Mouse (Mus musculus) 3T3-L1 (cell line): ENCODE measurements around the gene Slbp.

ENCODE experiments used
- DNase-seq: peaks from one replicate; pipeline ENCODE4 v3.0.0-alpha.2; 2015; ENCODE audit warnings: low read depth, low spot score

The Slbp gene

DNA sequence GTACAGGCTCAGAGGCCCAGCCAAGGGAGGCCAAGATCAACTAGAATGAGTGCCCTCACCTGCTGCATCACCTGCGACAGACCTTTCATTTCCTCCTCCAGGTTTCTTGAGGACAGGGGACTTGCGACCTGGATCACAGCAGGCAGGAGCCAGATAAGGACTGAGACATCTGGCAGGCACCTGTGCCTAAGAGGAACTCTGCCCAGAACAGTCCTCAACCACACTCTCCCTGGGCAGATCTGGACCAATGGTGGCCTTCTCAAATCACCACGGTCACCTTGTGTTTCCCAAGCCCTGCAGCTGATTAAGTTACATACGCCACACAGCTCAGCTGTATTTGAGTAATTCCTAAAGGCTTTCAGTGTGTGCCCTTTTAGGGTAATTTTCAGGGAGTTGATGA, 21.8 kb downstream of the Slbp start:
- peak; percentile 50 for DNase-seq

GRCm38 (mm10) chr5:33630061-33630460, 22.3 kb downstream of the Slbp start:
- peak; percentile 73 for DNase-seq

DNA sequence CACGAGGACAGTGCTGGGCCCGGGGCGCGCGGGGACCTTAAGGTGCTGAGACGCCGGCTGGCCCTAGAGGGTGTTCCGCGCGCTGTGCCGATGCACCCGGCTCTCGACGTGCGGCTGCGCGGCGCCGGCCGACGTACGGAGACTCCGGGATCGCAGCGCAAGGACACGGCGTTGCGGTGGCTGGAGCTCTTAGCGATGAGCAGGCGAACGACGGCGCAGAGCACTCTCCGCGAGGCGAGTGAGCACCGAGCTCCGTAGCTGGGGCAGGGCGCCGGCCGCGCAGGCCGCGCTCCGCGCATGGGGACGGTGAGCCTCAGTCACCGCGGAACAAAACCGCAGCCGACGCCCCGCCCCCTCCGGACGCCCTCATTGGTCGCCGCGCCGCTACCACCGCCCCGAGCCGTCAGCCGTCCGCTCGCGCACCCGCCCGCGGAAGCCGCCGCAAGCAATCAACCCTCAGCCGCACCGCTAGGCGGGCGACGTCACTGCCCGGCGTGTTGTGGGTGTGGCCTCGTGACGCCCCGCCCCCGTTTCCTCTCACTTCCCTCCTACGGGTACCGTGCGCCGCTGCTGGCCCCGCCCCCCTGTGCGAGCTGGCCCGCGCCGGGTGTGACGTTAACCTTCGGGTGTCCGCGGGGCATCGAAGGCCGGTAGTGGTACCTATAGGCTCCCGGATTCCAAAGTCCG, 22.9 kb downstream of the Slbp start, which contains the start of the genes Fam53a and Gm9903:
Fam53a (minus strand) TSS at position 335 of the 687 bp plus-strand sequence.
Gm9903 (plus strand) TSS at position 625 of the 687 bp plus-strand sequence.
- DNase-seq, result peak; percentile 98

DNA sequence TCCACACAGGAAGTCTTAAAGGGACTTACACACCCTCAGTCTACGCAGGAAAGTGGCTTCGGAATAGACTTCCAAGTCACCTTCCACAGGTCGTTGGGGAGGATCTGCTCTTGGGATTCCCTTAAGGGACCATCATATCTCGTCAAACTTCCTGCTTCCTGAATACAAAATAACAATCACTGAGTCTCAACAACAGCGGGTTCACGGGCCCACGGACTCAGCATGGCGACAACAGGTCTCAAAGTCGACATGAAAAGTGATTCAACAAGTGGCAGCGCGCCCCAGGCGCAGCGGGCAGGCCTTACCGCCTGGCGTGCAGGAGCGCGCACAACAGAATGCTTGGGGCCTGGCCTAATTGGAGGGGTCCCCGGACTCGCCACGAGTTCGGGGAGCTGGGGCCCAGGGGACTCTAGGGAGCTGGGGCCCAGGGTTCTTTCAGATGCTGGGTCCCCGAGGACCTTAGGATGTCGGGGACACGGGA, 23.5 kb downstream of the Slbp start:
- peak; percentile 71 for DNase-seq

DNA sequence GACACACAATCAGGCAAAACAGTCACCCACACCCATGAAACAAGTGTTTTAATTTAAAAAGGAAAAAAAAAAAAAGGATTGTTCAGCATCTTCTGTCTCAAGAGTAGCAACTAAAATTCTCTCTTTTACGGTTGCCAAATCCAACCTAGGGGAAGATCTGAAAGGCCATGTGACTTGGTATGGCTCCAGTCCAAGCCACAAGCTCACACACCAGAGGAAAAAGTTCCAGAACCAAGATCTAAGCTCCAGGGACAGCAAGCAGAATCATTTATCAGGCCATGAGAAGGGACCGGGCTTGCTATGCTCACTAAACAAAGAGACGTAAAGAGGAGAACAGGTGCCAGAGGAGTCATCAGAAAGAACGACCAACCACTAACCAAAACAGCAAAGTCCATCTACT, 24.4 kb downstream of the Slbp start:
- DNase-seq, result peak; percentile 84

GRCm38 (mm10) chr5:33623766-33624165, 28.6 kb downstream of the Slbp start:
- DNase-seq, result no peak

DNA sequence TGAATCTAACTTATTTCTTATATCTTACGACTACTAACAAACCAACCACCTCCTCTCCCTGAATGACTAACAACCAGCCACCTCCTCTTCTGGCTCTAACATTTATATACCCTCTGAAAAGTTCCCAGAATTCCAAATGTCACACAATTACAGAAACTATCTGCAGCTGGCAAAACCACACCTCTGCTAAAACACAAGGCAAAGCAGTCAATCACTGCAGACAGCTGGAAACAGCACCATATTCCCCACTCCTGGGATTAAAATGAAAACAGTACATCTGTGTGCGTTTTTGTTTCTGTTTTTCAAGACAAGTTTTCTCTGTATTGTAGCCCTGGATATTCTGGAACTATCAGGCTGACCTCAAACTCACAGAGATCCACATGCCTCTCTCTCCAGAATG, 29.7 kb downstream of the Slbp start:
- DNase-seq, result peak; percentile 52

- peak; percentile 89 for DNase-seq
Observed at GRCm38 (mm10) chr5:33614391-33614790, 38.0 kb downstream of the Slbp start.

- no peak for DNase-seq
Observed at GRCm38 (mm10) chr5:33611795-33612194, 40.6 kb downstream of the Slbp start.

DNA sequence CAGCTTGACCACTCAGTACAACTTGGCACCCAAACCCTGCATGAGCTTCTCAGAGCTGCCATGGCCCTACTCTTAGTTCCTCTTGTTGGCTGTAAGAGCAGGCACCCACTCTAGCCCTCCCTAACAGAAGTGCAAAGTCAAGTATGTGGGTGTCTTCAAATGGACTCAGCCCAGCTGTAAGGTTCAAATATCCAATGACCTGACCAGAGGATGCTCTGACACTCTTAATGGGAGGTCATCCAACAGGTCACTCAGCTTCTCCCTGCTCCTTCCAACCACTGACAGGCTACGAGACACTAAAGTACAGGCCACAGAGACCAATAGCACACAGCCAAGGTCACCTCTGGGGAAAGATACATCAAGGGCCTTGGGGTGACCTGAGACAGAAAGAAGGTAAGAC, 43.1 kb downstream of the Slbp start:
- DNase-seq, result no peak

GRCm38 (mm10) chr5:33607434-33607833, 44.9 kb downstream of the Slbp start:
- no peak for DNase-seq

GRCm38 (mm10) chr5:33606631-33607030, 45.7 kb downstream of the Slbp start:
- no peak for DNase-seq

DNA sequence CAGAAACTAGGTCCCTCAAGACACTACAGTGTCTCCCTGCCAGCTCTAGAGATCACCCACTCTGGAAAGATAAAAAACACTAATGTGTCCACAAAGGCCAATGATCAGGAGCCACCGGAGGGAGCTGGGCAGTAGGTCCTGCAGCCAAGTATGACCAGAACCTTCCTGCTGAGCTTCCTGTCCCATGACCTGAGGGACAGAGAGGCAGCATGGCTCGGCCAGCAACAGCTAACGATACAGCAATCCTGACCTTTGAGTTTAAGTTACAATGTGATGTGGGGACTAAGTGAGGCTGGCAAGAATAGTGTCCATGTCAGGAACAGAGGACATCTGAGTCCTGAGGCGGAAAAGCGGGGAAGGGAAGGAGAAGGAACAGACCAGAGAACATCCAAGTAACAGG, 47.1 kb downstream of the Slbp start:
- no peak for DNase-seq

DNA sequence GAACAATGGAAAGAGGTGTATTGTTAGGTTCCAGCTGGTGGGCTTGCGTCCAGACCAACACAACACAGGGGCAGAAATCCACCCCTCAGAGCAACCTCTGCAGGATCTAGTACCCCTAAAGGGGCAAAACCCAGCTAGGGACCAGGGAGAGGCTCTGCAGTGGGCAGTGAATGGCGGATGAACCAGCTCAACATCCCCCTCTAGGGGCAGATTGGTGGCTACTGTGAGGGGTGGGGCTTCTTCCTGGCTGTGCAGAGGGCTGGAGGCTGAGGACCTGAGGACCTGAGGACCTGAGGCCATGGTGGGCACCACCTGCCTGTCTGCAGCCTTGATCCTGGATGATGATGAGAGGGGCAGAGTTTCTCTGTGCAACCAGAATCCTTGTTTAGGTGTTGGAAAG, 58.8 kb downstream of the Slbp start:
- peak; percentile 43 for DNase-seq

GRCm38 (mm10) chr5:33589221-33589888, 63.0 kb downstream of the Slbp start:
- DNase-seq, result peak; percentile 89

GRCm38 (mm10) chr5:33588066-33588465, 64.3 kb downstream of the Slbp start:
- no peak for DNase-seq

DNA sequence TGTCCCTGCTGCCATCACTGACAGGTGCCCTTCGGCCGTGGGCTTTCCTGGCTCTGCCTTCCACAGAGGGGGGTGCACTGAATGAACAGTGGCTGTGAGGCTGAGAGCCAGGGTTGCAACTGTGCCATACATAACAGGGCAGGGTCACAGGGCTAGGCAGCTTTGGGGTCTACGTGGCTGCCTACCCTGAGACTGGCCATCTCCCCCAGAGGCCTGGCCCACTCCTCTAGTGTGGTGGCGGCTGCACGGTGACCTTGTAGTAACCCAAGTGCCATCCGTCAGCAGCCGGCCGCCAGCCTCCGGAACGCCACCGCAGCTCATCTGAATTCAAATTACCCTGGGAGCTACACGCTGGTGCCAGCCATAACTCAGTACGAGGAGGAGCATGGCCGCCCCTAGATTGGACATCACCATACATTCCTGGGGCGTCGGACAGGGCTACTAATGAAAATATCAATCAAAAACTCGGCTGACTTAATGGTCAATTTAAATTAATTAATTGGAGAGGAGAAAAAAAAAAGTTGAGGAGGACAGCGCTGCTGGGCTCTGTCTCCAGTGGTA, 64.8 kb downstream of the Slbp start:
- DNase-seq, result no peak
